Mouse (Mus musculus) mature B cell (primary cell): ENCODE measurements around the gene Fes.

Experiments
- in situ Hi-C: fragments of 300-500 bp; cut with MboI; formaldehyde crosslinking; loops from 2 replicates; pipeline ENCODE4 v1.14.3; 2019

Gene Fes

DNA sequence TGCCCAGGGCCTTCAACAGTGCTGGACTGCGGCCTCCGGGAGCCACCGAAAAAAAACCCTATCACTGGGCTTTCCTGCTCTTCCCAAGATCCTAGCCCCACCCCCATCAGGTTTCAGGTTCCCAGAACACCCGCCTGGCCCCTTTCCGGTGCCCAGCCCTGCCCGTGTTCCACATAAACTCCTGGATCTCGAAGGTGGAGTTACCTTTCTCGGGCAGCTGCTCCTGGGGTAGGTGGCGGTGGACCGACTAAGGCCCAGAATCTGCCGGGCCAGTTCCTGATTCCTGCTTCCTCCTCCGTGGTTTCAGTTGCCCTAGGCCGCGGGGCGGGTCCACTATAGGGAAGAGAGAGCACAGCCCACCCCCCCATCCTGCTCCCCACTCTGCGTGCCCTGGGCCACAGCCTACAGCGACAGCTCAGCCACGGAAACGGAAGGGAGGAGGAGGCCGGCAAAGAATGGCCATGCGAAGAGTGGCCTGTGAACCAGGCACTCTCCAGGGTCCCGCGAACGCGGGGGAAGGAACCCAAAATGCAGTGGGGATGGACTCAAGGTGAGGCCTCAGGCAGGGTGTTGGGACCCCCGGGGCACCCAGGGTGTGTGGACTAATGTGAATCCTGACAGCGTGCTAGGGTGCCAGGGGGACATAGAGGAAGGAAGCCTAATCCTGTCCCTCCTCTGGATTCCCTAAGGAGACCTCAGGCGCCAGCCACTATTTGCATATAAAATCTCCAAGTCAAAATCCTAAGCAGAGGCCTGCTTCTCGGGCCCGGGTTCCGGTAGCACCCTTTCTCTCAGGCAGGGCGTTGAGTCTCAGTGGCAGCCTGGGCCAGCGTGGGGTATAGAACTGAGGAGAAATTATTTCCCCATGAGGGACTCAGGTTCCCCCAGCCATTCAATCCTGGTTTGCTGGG lies at the start of gene Fes:
TSS of gene Fes (minus strand) at position 314 of the 911 bp plus-strand sequence.
- in situ Hi-C loops: loop anchor here (5.0 kb wide), 1 partner anchor 194 kb away; no protein-coding TSS in a partner anchor

DNA sequence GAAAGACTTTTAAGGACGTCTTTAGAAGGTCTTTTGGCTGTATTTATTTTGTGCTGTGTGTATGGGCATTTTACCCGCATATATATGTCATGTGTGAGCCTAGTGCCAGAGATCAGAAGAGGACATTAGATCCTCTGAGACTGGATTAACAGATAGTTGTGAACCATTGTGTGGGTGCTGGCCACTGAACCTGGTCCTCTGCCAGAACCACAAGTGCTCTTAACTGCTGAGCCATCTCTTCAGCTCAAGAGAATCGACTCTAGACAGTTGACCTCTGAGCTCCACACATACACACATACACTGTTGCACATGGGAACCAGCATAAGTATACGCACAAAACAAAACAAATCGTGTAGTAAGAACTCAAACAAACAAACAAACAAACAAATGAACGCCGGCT lies 48.8 kb upstream of the Fes start:
- in situ Hi-C loops: no loop called here

DNA sequence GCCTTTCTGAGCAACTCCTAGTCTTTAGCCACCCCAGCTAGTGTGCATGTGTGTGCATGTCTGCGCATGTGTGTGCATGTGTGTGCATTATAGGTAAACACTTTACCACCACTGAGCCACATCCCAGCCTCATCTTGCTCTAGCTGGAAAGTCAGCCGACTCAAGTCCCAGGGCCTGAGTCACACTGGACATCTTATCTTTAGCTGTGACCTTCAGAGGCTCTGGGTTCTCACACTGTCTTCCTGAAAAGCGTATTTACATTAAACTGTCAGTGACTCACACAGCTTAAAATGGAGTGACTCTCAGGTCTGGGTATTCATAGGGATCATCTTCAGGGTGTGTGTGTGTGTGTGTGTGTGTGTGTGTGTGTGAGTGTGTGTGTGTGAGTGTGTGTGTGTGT lies 47.8 kb upstream of the Fes start:
- in situ Hi-C loops: no loop called here

DNA sequence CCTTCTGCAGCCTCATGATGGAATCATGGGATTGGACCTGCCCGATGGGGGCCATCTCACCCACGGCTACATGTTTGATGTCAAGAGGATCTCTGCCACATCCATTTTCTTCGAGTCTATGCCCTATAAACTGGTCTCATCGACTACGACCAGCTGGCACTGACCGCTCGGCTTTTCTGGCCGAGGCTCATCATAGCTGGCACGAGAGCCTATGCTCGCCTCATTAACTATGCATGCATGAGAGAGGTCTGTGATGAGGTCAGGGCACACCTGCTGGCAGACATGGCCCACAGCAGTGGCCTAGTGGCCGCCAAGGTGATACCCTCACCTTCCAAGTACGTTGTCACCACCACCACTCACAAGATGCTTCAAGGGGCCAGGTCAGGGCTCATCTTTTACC lies 41.9 kb upstream of the Fes start:
- in situ Hi-C loops: no loop called here

DNA sequence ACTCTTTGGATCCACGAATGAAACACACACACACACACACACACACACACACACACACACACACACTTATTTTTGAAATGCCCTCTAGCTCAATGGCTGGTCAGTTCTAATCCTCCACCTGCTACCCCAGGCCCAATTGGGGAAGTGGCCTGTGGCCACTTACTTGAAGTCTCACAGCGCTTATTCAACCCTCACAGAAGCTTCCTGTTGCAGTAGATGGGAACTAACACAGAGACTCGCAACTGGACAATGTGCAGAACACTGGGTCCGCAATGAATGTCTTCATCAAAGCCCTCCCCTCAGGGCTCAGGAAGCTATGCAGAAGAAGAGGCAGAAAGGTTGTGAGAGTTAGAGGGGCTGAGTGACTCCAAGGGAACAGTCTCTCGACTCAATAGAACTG lies 40.0 kb upstream of the Fes start:
- in situ Hi-C loops: no loop called here

DNA sequence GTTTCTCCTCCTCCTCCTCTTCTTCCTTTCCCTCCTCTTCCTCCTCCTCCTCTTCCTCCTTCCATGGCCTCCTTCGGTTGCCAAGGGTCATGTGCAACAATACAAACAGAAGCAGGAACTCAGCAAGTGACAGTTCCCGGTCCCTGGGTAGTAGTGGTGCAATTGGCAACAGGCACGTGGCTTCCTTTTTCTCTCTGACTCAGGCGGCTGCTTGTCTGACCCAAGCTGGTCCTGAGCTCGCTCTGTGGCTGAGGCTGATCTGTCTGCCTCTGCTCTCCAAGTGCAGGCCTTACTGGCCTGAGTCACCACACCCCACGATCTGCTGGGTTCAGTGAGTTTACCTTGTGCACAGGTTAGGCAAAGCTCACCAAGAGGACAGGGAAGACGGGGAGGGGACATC lies 38.6 kb upstream of the Fes start:
- in situ Hi-C loops: no loop called here

DNA sequence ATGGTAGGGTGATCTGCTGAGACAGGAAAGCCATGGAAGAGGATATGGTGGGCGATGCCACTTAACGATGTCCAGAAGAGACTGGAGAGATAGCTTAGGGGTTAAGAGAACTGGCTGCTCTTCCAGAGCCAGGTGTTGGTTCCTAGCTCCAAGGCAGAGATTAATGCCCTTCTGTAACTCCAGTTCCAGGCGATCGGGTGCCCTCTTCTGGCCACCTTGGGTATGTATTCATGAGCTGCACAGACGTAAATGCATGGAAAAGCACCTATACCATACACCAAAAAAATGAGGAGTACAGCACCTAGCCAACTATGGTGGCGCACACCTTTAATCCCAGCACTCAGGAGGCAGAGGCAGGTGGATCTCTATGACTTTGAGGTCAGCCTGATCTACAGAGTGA lies 37.0 kb upstream of the Fes start:
- in situ Hi-C loops: no loop called here

DNA sequence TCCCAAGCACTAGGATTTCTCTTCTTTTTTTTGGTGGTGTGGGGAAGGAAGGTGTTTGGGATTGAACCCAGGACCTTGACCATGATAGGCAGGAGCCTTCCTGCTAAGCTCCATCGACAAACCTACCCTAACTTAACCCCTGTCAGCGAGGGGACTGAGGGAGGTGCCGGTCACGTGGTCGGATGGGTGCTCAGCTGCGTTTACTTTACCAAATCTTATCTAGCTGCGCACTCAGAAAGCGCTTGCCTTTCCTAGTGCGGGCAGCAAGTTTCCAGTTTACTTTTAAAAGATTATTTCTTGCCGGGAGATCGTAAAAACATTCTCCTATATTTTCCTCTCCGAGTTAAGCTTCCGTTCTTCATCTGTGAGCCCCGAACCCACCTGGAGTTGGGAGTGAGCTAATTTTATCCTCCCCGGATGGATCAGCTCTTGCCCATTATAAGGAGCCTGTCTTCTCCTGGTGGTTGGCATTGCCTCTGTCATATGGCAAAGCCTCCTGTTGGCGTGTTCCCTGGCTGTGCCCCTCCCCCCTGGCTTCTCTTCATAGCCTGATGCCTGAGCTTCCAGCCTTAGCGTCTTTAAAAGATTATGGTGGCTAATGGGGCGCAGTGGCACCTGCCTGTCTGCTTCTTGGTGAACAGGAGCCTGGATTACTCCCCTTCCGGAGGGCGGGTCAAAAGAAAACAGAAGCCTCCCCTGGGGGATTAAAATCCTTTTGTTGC lies 35.2 kb upstream of the Fes start:
- in situ Hi-C loops: no loop called here

DNA sequence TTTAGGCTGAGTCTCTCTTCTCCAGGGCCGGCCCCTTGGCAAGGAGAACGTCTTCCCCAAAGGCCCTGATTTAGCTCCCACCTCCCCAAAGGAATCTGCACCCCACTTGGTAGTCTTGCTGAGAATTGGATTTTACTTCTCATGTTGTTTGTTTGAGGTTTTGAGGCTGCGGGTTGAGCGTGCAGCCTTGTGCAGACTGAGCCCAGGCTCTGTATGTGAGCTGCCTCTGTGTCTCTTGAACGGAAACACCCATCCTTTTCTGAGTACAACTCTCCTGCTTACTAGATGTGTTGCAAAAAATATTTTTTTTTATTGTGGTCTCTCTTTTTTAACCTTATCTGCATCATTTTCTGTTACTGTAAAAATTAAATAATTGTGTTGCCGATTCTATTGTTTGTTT lies 33.8 kb upstream of the Fes start:
- in situ Hi-C loops: no loop called here

DNA sequence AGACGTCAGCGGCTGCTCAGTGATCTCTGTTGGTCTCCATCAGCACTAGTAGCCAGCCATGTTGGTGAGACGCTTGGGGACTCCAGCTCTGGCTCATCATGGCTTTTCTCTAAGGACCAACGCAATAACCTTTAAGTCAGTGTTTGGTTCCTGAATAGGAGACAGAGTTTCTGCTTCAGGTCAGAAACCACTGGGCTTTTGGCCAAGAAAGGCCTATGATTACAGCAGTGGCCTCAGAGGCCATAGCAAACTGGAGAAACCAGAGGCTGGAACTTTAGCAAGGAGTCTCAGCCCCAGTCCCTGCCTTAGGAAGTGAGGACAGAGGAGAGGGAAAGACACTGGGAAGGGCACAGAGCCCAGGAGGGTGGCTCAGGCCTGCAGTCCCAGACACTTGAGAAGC lies 32.8 kb upstream of the Fes start:
- in situ Hi-C loops: no loop called here

DNA sequence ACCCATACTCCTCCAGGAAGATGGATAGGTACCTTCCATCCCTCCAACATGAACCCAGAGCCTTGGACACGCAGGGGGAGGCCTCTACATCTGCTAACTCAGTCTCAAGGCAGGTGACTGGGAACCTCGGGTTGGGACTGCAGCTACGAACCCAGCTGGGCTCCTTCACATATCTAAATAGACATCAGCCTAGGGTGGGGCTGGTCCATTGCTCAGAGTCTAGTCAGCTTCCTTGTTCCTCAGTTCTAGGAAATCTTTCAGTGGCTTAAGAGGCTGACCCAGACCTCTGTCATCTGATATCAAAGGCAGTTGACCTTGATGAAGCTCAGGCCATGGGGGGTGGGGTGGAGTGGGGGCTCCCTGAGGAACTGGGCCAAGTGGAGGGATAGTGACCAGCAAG lies 31.5 kb upstream of the Fes start:
- in situ Hi-C loops: no loop called here

DNA sequence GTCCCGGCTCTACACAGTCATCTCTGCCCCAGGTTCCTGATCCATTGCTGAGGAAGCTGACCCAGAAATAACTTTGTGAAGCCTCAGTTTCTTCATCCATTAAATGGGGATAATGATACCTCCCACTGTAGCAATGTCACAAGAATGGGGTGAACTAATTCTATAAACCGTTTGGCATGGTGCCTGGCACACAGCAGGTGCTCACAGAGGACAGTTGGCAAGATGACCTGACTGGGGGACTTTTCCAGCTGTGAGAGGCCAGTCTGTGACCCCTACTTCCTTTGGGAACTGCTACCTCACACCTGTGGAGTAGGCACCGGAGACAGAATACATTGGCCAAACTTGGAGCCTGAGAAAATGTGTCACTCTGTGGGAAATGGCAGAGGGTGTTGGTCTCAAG lies 30.3 kb upstream of the Fes start:
- in situ Hi-C loops: no loop called here

DNA sequence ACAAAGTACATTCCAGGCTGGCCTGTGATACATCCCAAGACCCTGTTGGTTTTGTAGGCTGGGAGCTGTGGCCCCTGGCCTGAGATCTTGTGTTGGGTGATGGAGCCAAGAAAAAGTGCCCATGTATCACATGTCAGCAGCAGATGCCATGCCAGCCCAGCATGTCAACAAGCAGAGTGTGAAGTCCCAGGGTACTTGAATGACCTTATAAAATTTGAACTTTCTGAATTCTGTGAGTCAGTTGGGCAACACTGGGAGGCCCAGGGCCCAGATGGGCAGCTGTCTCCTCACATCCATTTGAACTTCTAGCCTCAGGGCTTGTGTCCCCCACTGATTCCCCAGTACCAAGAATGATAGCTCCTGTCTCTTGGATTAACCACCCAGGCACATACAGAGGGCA lies 29.9 kb upstream of the Fes start:
- in situ Hi-C loops: no loop called here

DNA sequence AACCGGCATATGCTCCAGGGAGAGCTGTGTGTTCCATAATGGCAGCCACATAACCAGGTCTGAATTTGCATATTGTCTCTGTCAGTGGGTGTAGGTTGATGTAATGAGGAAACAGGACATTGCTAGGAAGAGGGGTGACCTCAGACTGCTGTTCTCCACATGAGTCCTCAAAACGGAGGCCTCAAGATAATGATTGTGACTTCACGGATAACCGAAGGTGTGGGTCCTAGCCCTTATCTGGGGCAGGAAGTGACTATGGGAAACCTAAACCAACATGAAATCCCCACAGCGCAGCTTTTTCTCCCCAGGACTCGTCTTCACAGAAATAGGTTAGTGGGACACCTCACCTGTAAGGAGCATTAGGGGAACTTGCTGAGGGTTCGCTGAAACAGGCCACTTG lies 29.2 kb upstream of the Fes start:
- in situ Hi-C loops: no loop called here

DNA sequence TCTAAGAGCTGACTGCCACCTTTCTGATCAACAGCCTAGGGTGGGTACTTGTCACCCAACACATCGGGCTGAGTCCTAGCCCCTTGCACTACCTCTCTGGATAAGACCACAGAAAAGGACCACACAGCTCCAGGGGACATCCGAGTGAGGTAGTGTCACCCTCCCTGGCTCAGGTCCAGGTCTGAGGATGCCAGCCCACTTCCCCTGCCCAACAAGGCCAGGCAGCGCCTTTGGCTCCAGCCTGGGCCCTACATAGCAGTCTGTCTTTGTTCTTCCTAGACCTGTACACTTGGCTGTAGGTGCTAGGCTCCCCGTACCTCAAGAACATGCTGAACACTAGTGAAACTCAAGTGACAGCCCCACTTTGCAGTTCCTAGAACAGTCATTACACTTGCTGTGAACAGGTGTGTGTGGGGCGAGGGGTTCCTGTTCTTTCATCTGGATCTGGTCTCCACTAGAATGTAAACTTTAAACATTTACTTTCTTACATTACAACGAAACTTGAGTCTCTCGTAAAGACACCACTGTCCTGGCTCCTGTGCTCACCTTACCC lies 26.6 kb upstream of the Fes start:
- in situ Hi-C loops: no loop called here

DNA sequence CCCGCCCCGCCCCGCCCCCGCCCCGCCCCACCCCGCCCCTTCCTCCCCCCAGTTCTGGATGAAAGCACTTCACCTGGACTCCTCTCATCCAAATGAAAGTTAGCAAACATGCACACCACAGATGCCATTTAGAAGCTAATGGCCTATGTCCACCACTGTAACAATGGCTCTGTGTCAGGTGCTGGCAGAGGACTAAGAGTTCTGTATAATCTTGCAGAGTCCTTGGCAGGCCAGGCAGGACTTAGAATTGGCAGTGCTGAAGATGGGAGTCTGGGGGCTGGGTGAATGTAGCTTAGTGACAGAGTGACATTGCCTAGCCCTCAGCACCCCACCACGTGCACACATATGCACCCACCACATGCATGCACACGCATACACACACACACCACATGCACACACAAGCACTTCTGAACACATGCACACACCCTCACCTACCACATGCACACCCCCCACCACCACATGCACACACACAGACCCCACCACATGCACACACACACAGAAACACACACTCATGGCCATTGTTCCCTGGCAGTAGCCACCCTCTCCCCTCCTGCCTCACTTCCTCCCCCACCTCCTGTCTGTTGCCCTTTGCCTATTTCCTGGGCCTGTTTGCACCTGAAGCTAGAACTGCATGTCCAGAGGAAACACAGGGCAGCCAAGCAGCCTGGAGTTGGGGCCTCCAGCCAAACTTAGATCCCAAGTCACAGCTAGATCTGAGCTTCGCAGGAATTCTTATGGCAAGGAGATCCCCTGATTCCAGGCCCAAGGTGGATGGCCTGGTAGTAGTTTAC lies 26.0 kb upstream of the Fes start:
- in situ Hi-C loops: no loop called here

DNA sequence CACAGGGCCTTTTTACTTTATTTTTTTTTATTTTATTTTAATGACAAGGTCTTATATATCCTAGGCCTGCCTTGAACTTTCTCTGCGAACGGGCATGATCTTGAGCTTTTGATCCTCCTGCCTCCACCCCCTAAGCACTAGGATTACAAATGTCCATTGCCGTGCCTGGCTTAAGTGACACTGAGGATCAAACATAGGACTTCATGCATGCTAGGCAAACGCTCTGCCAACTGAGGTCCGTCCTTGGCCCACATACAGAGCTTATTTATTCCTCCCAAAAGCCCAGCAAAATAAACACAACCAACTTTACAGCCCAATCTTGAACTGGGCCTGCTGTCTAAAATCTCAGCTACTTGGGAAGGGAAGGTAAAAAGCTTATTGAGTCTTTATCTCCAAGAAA lies 25.0 kb upstream of the Fes start:
- in situ Hi-C loops: no loop called here

DNA sequence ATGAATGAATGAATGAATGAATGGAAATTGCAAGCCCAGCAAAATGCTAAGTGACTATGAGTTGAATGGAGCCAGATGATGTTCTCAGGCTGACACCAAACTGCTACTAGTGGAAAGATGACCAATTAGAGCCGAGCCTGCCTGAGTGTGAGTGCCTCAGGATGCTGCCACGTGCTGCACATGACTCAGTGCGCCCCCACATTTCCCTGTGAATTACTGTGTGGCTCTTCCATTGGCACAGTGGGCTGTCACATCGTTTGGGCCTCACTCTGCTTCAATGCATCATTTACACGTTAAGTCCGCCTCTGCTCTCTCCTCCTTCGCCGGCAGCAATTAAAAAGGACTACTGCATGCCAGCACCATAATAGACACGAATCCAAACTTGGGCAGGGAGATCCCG lies 24.5 kb upstream of the Fes start:
- in situ Hi-C loops: no loop called here

DNA sequence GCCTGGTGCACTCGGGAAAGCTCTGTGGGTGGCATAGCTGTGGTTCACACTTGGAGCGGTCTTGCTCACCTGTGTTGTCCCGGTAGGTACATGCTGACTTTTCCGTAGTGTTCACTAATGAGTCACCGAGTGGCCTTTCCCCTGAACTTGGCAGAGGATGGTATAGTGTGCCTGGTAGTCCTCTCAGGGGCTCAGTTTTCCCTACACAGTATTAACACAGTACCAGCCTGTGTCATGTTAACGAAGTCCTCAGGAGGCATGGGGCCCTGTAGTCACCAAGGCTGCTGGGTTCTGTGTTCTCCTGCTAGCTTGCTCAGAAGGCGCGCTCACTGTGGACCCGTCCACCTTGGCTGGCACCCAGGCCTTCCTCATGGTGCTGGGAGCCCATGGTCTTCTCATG lies 22.6 kb upstream of the Fes start:
- in situ Hi-C loops: no loop called here

DNA sequence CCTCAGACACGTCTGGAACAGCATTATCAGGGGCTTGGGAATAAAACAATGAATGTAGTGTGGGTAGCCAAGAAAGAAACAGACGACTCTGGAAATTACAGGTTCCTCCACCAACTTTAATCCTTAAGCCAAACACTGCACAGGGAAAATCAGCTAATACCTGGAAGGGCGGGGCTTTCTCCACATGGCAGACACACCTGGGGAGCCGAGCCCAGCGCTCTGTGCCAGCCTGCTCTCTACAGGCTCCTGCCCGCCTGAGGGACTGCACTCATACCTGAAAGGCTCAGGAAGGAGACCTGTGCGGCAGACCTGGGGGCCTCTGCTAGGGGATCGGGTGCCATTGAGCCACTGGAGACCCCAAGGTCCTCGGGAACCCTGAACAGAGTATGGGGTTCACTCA lies 20.0 kb upstream of the Fes start:
- in situ Hi-C loops: no loop called here

DNA sequence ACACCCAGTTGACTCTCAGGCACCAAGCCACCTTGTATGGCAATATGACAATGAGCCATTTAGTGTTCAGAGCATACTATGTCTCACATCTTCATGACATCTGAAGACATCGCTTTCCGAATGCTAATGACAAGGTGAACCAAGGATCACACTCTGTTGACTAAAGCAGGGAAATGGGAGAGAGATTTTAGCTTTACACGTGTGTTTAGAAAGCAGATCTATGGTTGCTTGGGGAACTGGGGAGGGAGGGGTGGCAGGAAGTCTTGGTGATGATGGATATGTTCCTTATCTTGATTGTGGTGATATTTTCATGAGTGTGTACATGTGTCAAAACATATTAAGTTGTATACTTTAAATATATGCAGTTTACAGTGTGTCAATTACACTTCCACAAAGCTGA lies 18.4 kb upstream of the Fes start:
- in situ Hi-C loops: no loop called here

DNA sequence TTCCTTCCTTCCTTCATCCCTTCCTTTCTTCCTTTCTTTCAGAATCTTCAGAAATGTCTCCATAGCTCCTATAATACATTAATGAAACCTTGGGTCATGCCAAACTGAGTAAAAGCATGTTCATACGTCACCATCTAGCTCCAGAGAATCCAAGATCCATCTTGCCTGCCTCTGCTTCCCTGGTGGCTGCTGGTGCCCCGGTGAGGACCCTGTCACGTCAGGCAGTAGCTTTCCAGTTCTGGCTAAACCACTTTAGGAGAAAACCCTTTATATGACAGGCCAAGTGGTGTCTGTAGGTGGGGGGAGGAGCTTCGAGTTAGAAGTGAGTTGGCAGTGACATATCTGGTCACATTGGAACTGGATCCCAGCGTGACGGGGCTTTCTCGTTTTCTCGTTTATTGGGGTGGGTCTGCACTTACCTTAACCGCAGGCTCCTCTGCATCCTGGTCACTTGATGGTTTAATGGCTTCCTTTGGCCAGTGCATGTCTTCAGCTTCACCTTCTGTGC lies 17.5 kb upstream of the Fes start, which contains the start of gene Furin:
TSS of gene Furin (minus strand) at position 249 of the 508 bp plus-strand sequence.
- in situ Hi-C loops: no loop called here
